Mouse (Mus musculus) brain, adult 2 months (tissue): ENCODE results near the gene Tchhl1.

Source experiments
- DNase-seq: peaks from one replicate; pipeline ENCODE4 v3.0.0; 2011; ENCODE audit warnings: low read depth, low spot score

Tchhl1 gene

GRCm38 (mm10) chr3:93504536-93505189, 36.1 kb downstream of the Tchhl1 start:
- peak; percentile 14 for DNase-seq

GRCm38 (mm10) chr3:93505960-93506863, 37.7 kb downstream of the Tchhl1 start:
- DNase-seq, result peak; percentile 4

GRCm38 (mm10) chr3:93506881-93507325, 38.3 kb downstream of the Tchhl1 start:
- no peak for DNase-seq

GRCm38 (mm10) chr3:93509301-93509700, 40.7 kb downstream of the Tchhl1 start:
- DNase-seq, result no peak

- no peak for DNase-seq
Measured at GRCm38 (mm10) chr3:93511036-93511435, 42.5 kb downstream of the Tchhl1 start.

GRCm38 (mm10) chr3:93511801-93512200, 43.2 kb downstream of the Tchhl1 start:
- no peak for DNase-seq

GRCm38 (mm10) chr3:93512386-93513101, 44.0 kb downstream of the Tchhl1 start:
- DNase-seq, result no peak

GRCm38 (mm10) chr3:93514628-93515027, 46.1 kb downstream of the Tchhl1 start:
- no peak for DNase-seq

GRCm38 (mm10) chr3:93517343-93517742, 48.8 kb downstream of the Tchhl1 start:
- no peak for DNase-seq

GRCm38 (mm10) chr3:93519856-93520329, 51.3 kb downstream of the Tchhl1 start:
- DNase-seq, result no peak

- peak; percentile 6 for DNase-seq
Measured at GRCm38 (mm10) chr3:93520330-93521193, 52.0 kb downstream of the Tchhl1 start, which contains the start of gene S100a11. Gene S100a11 (plus strand): TSS chr3:93520488.
